Mouse (Mus musculus): Measurements from ENCODE around the gene Slc44a1. TPM values are rescaled to one million over a fixed set of nuclear protein-coding genes. Genes with fewer than 3 reads are reported as not detected.

Slc44a1 gene
- polyA plus RNA-seq, 1 experiment from 2014 or later: 16.4 TPM

DNA sequence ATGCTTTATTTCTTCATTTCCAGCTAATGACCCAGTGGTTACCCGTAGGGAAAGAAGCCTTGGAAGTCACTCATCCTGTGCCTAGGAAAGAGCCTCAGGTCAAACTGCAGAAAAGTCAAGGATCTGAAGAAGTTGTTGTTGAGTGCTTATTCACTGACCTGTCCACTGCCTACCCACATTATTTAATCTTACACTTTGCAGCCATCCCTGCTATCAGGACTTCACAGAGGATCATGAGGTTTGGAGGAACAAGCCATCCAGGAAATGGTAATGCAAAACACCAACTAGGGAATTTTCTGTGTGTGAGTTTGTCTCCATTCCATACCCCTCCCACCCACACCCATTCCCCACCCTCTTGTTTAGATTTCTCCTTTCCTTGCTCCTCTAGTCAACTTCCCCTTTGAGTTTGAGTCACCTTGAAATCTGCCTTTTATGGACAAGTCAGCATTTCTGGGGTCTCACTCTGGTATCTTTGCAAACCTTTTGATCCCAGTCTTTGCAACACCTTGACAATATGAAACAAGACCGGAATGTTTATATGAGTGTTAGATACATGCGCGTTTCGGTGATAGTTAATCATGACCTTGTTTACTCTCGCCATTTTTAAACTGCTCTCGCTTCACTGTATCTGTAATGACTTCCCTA, 1.3 kb upstream of the Slc44a1 start:
- Histone ChIP-seq H3K27ac (replicated peaks) (no peak overlapping the region), H3K27me3 (replicated peaks; ENCODE audit: low read depth, poor library complexity, severe bottlenecking) (peaks cover 24% of the 10 kb centered on the region), H3K4me3 (peak overlapping the region; percentile 92; the same call in 1 of the 2 replicates), H3K4me1 (peaks cover 39% of the 10 kb centered on the region), H3K36me3 (replicated peaks) (no peaks in the 10 kb centered on the region), H3K9me3 (no peaks in the 10 kb centered on the region)
- WGBS: 83% methylated on average over 7 of the region's 7 CpGs
- no peak for DNase-seq (ENCODE audit: low spot score)

GRCm38 (mm10) chr4:53439636-53440009, 590 bp upstream of the Slc44a1 start:
- WGBS: 18% methylated on average over 9 of the region's 9 CpGs
- Histone ChIP-seq H3K4me1 (peaks cover 39% of the 10 kb centered on the region), H3K36me3 (replicated peaks) (no peaks in the 10 kb centered on the region), H3K27ac (replicated peaks) (peak overlapping the region; percentile 92), H3K4me3 (peak overlapping the region; percentile 92), H3K27me3 (replicated peaks; ENCODE audit: low read depth, poor library complexity, severe bottlenecking) (peaks cover 24% of the 10 kb centered on the region), H3K9me3 (no peaks in the 10 kb centered on the region)
- no peak for DNase-seq (ENCODE audit: low spot score)

- peaks cover 24% of the 10 kb centered on the region for H3K27me3 ChIP-seq (replicated peaks; ENCODE audit: low read depth, poor library complexity, severe bottlenecking)
- H3K27ac ChIP-seq (replicated peaks): peak overlapping the region; percentile 92
- H3K36me3 ChIP-seq (replicated peaks): no peaks in the 10 kb centered on the region
- peak; percentile 51 for DNase-seq (ENCODE audit: low spot score)
- H3K9me3 ChIP-seq: no peaks in the 10 kb centered on the region
- peak overlapping the region; percentile 92 for H3K4me3 ChIP-seq
- H3K4me1 ChIP-seq: peaks cover 39% of the 10 kb centered on the region
- under 1% methylated on average over 45 of the region's 45 CpGs for WGBS
These were observed 781 bp downstream of the Slc44a1 start for GRCm38 (mm10) chr4:53440816-53441571.

DNA sequence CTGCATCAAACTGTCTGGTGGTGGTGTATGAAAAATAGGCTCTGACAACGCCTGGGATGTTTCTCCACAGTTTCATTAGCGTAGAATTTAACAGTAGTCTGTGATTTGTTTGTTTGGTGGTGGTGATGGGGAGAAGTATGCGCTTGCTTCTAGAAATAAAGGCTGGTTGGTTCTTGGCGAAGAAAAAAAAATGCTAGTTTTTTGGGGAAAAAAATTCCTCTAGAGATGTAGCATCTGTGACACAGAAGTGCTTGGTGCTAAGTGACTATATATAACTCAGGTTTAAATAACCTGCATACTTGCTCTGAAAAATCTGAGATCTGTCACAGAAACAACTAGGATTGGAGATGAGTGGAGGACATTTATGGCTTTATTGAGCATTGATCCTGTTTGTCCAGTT, 1.5 kb downstream of the Slc44a1 start:
- DNase-seq (ENCODE audit: low spot score): no peak
- no peaks in the 10 kb centered on the region for H3K9me3 ChIP-seq
- peak overlapping the region; percentile 92; the same call in 1 of the 2 replicates for H3K4me3 ChIP-seq
- peaks cover 24% of the 10 kb centered on the region for H3K27me3 ChIP-seq (replicated peaks; ENCODE audit: low read depth, poor library complexity, severe bottlenecking)
- no peak overlapping the region for H3K27ac ChIP-seq (replicated peaks)
- no peaks in the 10 kb centered on the region for H3K36me3 ChIP-seq (replicated peaks)
- peaks cover 39% of the 10 kb centered on the region for H3K4me1 ChIP-seq
- 29% methylated on average over 4 of the region's 4 CpGs for WGBS

DNA sequence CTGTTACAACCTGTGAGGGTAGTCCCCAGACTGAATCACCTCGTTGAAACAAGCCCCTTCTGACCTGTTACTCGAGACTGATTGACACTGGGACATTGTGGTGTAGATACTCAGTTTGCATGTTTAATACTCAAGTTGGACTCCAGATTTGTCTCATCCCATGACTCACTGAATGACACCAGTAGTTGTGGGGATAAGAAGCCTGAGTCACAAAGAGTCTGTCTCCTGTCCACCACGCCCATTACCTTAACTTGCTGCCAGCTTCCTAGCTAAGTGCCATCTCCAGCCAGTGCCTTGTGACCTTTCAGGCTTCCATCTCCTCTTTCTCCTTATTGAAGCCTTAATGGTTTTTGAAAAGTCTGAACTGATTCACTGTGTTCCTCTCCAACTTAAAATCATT, 6.0 kb downstream of the Slc44a1 start:
- 75% methylated on average over 3 of the region's 3 CpGs for WGBS

GRCm38 (mm10) chr4:53447773-53448172, 7.6 kb downstream of the Slc44a1 start:
- Histone ChIP-seq H3K4me3 (no peak overlapping the region), H3K27ac (replicated peaks) (no peak overlapping the region), H3K36me3 (replicated peaks) (no peaks in the 10 kb centered on the region), H3K4me1 (0 out of 2 replicates have a peak, but pooled peaks cover under 1% of the 10 kb centered on the region), H3K9me3 (no peaks in the 10 kb centered on the region), H3K27me3 (replicated peaks; ENCODE audit: low read depth, poor library complexity, severe bottlenecking) (peaks cover 4% of the 10 kb centered on the region; the same call in 1 of the 2 replicates)
- no peak for DNase-seq (ENCODE audit: low spot score)
- 93% methylated on average over 4 of the region's 4 CpGs for WGBS

More for the DNA sequence above, 6.0 kb downstream of the Slc44a1 start:
- H3K27ac ChIP-seq (replicated peaks): no peak overlapping the region
- no peaks in the 10 kb centered on the region for H3K36me3 ChIP-seq (replicated peaks)
- H3K4me3 ChIP-seq: no peak overlapping the region
- peaks cover 11% of the 10 kb centered on the region for H3K4me1 ChIP-seq
- H3K9me3 ChIP-seq: no peaks in the 10 kb centered on the region
- DNase-seq (ENCODE audit: low spot score): no peak
- H3K27me3 ChIP-seq (replicated peaks; ENCODE audit: low read depth, poor library complexity, severe bottlenecking): peaks cover 17% of the 10 kb centered on the region; the same call in 1 of the 2 replicates

DNA sequence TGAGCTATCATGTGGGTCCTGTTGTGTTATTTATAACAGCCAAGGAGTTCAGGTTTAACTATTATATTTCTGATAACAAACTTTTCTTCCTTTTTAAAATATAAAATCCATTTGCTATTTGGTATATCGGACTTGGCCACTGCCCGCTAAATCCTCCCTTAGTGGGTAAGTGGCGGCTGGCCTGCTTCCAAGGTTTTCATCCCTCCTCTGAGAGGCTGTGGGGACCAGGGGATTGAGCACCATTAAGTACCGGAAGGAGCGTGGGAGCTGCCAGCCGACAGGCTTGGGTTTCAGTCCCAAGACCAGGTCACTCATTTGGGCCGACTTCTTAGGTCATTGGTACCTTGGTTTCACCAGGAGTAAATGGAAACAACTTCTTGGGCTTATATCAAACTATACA, 10.5 kb downstream of the Slc44a1 start:
- no peaks in the 10 kb centered on the region for H3K36me3 ChIP-seq (replicated peaks)
- peaks cover 7% of the 10 kb centered on the region for H3K4me1 ChIP-seq
- DNase-seq (ENCODE audit: low spot score): no peak
- H3K4me3 ChIP-seq: no peak overlapping the region
- H3K27me3 ChIP-seq (replicated peaks; ENCODE audit: low read depth, poor library complexity, severe bottlenecking): no peaks in the 10 kb centered on the region
- H3K27ac ChIP-seq (replicated peaks): no peak overlapping the region
- WGBS: 87% methylated on average over 7 of the region's 7 CpGs
- H3K9me3 ChIP-seq: no peaks in the 10 kb centered on the region

DNA sequence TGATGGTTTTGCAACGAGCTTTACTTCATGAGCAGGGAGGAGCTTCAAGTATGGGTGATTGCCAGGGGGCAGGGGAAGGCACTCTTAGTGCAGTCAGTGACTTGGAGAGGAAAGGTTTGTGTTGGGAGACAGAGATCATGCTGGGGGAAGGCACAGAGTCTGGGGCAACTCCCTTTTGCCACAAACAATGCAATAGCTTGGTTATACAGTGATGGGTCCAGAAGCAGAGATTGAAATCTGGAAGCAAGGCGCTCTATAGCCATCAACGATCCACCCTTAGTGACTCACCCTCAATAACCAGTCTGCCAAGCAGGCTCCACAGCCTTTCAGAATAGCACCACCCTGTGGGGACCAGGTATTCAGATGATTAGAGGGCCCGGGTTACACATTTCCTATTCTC, 11.7 kb downstream of the Slc44a1 start:
- no peak overlapping the region for H3K27ac ChIP-seq (replicated peaks)
- WGBS: 66% methylated on average over 4 of the region's 4 CpGs
- H3K4me3 ChIP-seq: no peak overlapping the region
- H3K27me3 ChIP-seq (replicated peaks; ENCODE audit: low read depth, poor library complexity, severe bottlenecking): no peaks in the 10 kb centered on the region
- peaks cover 7% of the 10 kb centered on the region for H3K4me1 ChIP-seq
- no peaks in the 10 kb centered on the region for H3K9me3 ChIP-seq
- DNase-seq (ENCODE audit: low spot score): no peak
- no peaks in the 10 kb centered on the region for H3K36me3 ChIP-seq (replicated peaks)

DNA sequence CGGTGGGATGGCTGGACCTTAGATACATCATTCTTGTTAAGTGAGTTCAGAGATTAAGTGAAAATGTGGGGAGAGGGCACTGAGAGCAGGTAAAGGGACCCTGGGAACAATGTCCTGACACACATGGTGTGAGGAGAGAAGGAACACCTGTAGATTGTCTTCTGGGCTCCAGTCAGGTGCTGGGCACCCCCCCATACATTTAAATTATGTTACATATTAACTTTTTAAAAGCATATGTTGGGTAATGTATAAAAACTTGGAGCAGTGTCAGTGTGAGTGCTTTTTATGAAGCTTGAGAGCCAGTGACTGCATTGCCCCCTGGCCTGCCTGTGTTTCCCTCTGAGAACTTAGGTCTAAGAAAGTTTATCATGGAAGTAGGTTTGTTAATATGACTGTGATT, 12.2 kb downstream of the Slc44a1 start:
- Histone ChIP-seq H3K9me3 (no peaks in the 10 kb centered on the region), H3K36me3 (replicated peaks) (no peaks in the 10 kb centered on the region), H3K27ac (replicated peaks) (no peak overlapping the region), H3K4me3 (no peak overlapping the region), H3K4me1 (peaks cover 7% of the 10 kb centered on the region), H3K27me3 (replicated peaks; ENCODE audit: low read depth, poor library complexity, severe bottlenecking) (no peaks in the 10 kb centered on the region)
- 88% methylated on average over 1 of the region's 1 CpGs for WGBS
- no peak for DNase-seq (ENCODE audit: low spot score)

- Histone ChIP-seq H3K4me1 (peaks cover 7% of the 10 kb centered on the region), H3K27me3 (replicated peaks; ENCODE audit: low read depth, poor library complexity, severe bottlenecking) (no peaks in the 10 kb centered on the region), H3K27ac (replicated peaks) (no peak overlapping the region), H3K4me3 (no peak overlapping the region), H3K36me3 (replicated peaks) (no peaks in the 10 kb centered on the region), H3K9me3 (no peaks in the 10 kb centered on the region)
- WGBS: 57% methylated on average over 10 of the region's 10 CpGs
- no peak for DNase-seq (ENCODE audit: low spot score)
These were observed 13.0 kb downstream of the Slc44a1 start for GRCm38 (mm10) chr4:53452976-53453889.

DNA sequence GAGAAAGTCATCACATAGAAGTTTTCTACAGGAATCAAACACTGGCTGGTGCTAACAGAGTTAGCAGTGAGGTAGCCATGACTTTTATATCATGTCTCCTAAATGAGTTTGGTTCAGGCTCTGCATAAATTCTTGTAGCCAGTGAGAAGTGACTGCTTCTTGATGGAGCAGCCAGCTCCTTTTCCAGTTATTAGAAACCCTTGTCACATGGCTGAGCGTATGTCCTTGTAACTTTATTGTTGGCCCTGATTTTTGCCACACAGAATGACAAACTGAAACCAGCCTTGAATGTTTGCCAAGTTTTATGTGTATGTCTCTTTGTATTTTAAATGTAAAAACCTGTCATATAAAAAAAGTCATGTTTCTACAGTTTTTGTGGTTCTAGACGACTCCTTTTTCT, 15.7 kb downstream of the Slc44a1 start:
- H3K27me3 ChIP-seq (replicated peaks; ENCODE audit: low read depth, poor library complexity, severe bottlenecking): no peaks in the 10 kb centered on the region
- no peak overlapping the region for H3K27ac ChIP-seq (replicated peaks)
- H3K36me3 ChIP-seq (replicated peaks): no peaks in the 10 kb centered on the region
- H3K9me3 ChIP-seq: no peaks in the 10 kb centered on the region
- peaks cover 7% of the 10 kb centered on the region for H3K4me1 ChIP-seq
- no peak for DNase-seq (ENCODE audit: low spot score)
- H3K4me3 ChIP-seq: no peak overlapping the region
- WGBS: 90% methylated on average over 2 of the region's 2 CpGs

DNA sequence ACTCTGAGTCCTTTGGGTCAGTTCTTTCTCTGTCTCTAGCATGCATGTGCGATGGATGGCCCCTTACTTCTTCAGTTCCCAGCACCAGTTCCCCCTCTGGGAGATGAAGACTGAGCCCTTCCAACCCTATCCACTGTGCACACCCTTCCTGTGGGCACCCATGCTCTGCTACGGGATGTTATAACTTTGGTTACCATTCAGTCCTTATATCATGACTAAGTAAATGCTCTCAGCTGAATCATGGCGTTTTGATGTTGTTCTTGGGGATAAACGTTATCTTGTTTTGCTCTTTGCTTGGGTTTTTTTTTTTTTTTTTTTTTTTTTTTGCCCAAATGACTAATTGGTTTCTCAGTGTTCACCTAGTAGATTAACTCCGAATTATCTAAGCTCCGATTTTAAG, 16.4 kb downstream of the Slc44a1 start:
- Histone ChIP-seq H3K9me3 (no peaks in the 10 kb centered on the region), H3K4me3 (no peak overlapping the region), H3K36me3 (replicated peaks) (no peaks in the 10 kb centered on the region), H3K27ac (replicated peaks) (no peak overlapping the region), H3K4me1 (peaks cover 7% of the 10 kb centered on the region), H3K27me3 (replicated peaks; ENCODE audit: low read depth, poor library complexity, severe bottlenecking) (no peaks in the 10 kb centered on the region)
- WGBS: 91% methylated on average over 6 of the region's 6 CpGs
- DNase-seq (ENCODE audit: low spot score): no peak

Data from embryonic facial prominence, embryonic 10.5 days (tissue).